Mouse (Mus musculus) bone marrow, adult 2 months (tissue): ENCODE measurements around the gene Hook2.

ENCODE experiments used
- CTCF ChIP-seq: fragments of 200-500 bp; IDR thresholded peaks from 2 replicates; pipeline ENCODE4 v1.5.1; 2011; ENCODE audit warnings: low read length, control low read depth; ENCODE audit not compliant: control insufficient read depth, insufficient read depth
- POLR2A ChIP-seq: fragments of 200-500 bp; IDR thresholded peaks from 2 replicates; pipeline ENCODE4 v1.6.1; 2011; ENCODE audit warnings: low read depth, mild to moderate bottlenecking, control low read depth, low read length, borderline replicate concordance; ENCODE audit not compliant: control insufficient read depth

GRCm38 (mm10) chr8:84996978-84997377, 6.6 kb downstream of the Hook2 start:
- TF ChIP-seq POLR2A, result no peak
- no peak for TF ChIP-seq CTCF
